14 mouse cellular contexts compared by ENCODE assay signal in the genomic region with DNA sequence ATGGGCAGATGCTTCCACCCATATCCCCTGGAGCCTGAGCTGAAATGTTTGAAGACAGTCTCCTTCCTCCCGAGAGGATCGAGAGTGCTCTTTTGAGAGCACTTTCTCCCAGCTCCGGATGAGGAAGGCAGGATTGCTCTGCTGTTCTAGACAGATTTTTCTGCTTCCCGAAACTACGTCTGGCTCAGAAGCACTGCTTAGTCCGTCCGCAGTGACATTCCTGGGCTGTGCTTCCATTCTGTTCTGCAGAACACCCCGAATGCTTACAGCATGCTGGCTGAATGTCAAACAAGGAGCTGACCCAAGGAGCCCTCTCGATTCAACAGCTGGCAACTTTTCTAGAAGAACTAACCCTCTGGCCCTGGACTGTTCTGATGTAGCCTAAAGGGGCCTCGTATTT. TPM values are rescaled to one million over a fixed set of nuclear protein-coding genes. Genes with fewer than 3 reads are reported as not detected.
DNase-seq lines count a peak whose midpoint lies in the region; ATAC-seq and TF ChIP-seq lines count a peak whose summit lies in the region.
"Had no signal": no experiment of that assay in that cellular context is flagged by ENCODE, and none has a peak within 500 bp of the region (broad histone marks: within the 10 kb centered on the region; RNA-seq: fewer than 3 reads in every experiment).

No protein-coding gene starts in this region.

- H3K9ac ChIP-seq in heart, adult 2 months (ENCODE audit: low read depth, low read length): no peak overlapping the region
- no peak overlapping the region for H3K9ac ChIP-seq in heart, embryonic 12.5 days
- H3K9ac ChIP-seq in neural tube, embryonic 15.5 days (replicated peaks): no peak overlapping the region
- no peak overlapping the region for H3K9ac ChIP-seq in stomach, embryonic 14.5 days (replicated peaks; ENCODE audit: low read depth, low read length)
- H3K9ac ChIP-seq: embryonic facial prominence, embryonic 13.5 days; hindbrain, embryonic 14.5 days; limb, embryonic 12.5 days had no signal

- peak in 1 of 2 experiments; percentile 44 for DNase-seq in heart, adult 2 months
- DNase-seq in neural tube, embryonic 10.5 days (ENCODE audit: extremely low spot score, low spot score): no peak
- peak; percentile 34 for DNase-seq in heart, postnatal 4 days
- no peak for DNase-seq in ovary, postnatal 14 days (ENCODE audit: low spot score)
- DNase-seq: adrenal gland, postnatal 25 days; cerebellum, adult 9-11 months had no signal

- no peaks in the 10 kb centered on the region for H3K9me3 ChIP-seq in heart, embryonic 12.5 days (replicated peaks)
- H3K9me3 ChIP-seq in neural tube, embryonic 15.5 days (replicated peaks): no peaks in the 10 kb centered on the region
- H3K9me3 ChIP-seq in stomach, embryonic 14.5 days (ENCODE audit: control insufficient read depth, low read depth, low read length): no peaks in the 10 kb centered on the region
- H3K9me3 ChIP-seq: embryonic facial prominence, embryonic 13.5 days; limb, embryonic 12.5 days had no signal

- peaks cover 8% of the 10 kb centered on the region for H3K4me1 ChIP-seq in heart, adult 2 months (ENCODE audit: control insufficient read depth, insufficient read depth, low read length)
- peaks cover 7% of the 10 kb centered on the region for H3K4me1 ChIP-seq in heart, embryonic 12.5 days (replicated peaks)
- H3K4me1 ChIP-seq in neural tube, embryonic 15.5 days: no peaks in the 10 kb centered on the region
- peaks cover 3% of the 10 kb centered on the region; the same call in 1 of the 2 replicates for H3K4me1 ChIP-seq in stomach, embryonic 14.5 days (ENCODE audit: control insufficient read depth, insufficient read depth, low read length)

- no peak for ATAC-seq in heart, embryonic 12.5 days (ENCODE audit: insufficient number of reproducible peaks, low FRiP score)
- no peak for ATAC-seq in neural tube, embryonic 15.5 days (ENCODE audit: low FRiP score)
- no peak for ATAC-seq in stomach, embryonic 14.5 days (ENCODE audit: insufficient number of reproducible peaks, insufficient read depth, low FRiP score, low read depth)
- ATAC-seq in erythroblast, adult 5-6 weeks (replicated peaks; ENCODE audit: low FRiP score, poor library complexity, severe bottlenecking): no peak
- ATAC-seq: Patski had no signal

- peak overlapping the region; percentile 62 for H3K27ac ChIP-seq in heart, adult 2 months
- H3K27ac ChIP-seq in heart, embryonic 12.5 days (ENCODE audit: poor library complexity, severe bottlenecking): no peak overlapping the region
- H3K27ac ChIP-seq in neural tube, embryonic 15.5 days (replicated peaks): peak overlapping the region; percentile 23; the same call in 1 of the 2 replicates
- H3K27ac ChIP-seq in stomach, embryonic 14.5 days (ENCODE audit: low read length): peak overlapping the region; percentile 33; the same call in 1 of the 2 replicates
- H3K27ac ChIP-seq: embryonic facial prominence, embryonic 13.5 days; hindbrain, embryonic 14.5 days; limb, embryonic 12.5 days had no signal

- no peak overlapping the region for H3K4me2 ChIP-seq in heart, embryonic 12.5 days
- no peak overlapping the region for H3K4me2 ChIP-seq in neural tube, embryonic 15.5 days
- H3K4me2 ChIP-seq in stomach, embryonic 14.5 days (replicated peaks; ENCODE audit: low read depth, low read length): no peak overlapping the region
- H3K4me2 ChIP-seq: embryonic facial prominence, embryonic 13.5 days; hindbrain, embryonic 14.5 days; limb, embryonic 12.5 days had no signal

- TF ChIP-seq CTCF in heart, adult 2 months (IDR thresholded peaks at IDR 0.05): no peak

- no peaks in the 10 kb centered on the region for H3K79me2 ChIP-seq in heart, adult 2 months (replicated peaks; ENCODE audit: control insufficient read depth, insufficient read depth, low read length)

- H3K27me3 ChIP-seq in heart, adult 2 months (ENCODE audit: control insufficient read depth, insufficient read depth, low read length): no peaks in the 10 kb centered on the region
- no peaks in the 10 kb centered on the region for H3K27me3 ChIP-seq in heart, embryonic 12.5 days (replicated peaks)
- no peaks in the 10 kb centered on the region for H3K27me3 ChIP-seq in neural tube, embryonic 15.5 days (replicated peaks)
- no peaks in the 10 kb centered on the region for H3K27me3 ChIP-seq in stomach, embryonic 14.5 days (ENCODE audit: control insufficient read depth, insufficient read depth, low read length)
- H3K27me3 ChIP-seq: embryonic facial prominence, embryonic 13.5 days; limb, embryonic 12.5 days; Patski had no signal

- TF ChIP-seq POLR2A in heart, adult 2 months (IDR thresholded peaks at IDR 0.05; ENCODE audit: insufficient read depth, low read depth, low read length): no peak

- H3K4me3 ChIP-seq in heart, adult 2 months: no peak overlapping the region
- no peak overlapping the region for H3K4me3 ChIP-seq in heart, embryonic 12.5 days
- H3K4me3 ChIP-seq in neural tube, embryonic 15.5 days (replicated peaks): no peak overlapping the region
- no peak overlapping the region for H3K4me3 ChIP-seq in stomach, embryonic 14.5 days (ENCODE audit: low read depth, low read length)
- H3K4me3 ChIP-seq: embryonic facial prominence, embryonic 13.5 days; limb, embryonic 12.5 days had no signal

- H3K36me3 ChIP-seq in heart, adult 2 months (ENCODE audit: control insufficient read depth, insufficient read depth, low read length): no peaks in the 10 kb centered on the region
- no peaks in the 10 kb centered on the region for H3K36me3 ChIP-seq in heart, embryonic 12.5 days
- H3K36me3 ChIP-seq in neural tube, embryonic 15.5 days: no peaks in the 10 kb centered on the region
- H3K36me3 ChIP-seq in stomach, embryonic 14.5 days (ENCODE audit: control insufficient read depth, insufficient read depth, low read length): no peaks in the 10 kb centered on the region
- H3K36me3 ChIP-seq: embryonic facial prominence, embryonic 13.5 days; limb, embryonic 12.5 days had no signal

- 25% methylated on average over 10 of the region's 10 CpGs for WGBS in heart, adult 2 months
- 56% methylated on average over 10 of the region's 10 CpGs for WGBS in heart, embryonic 12.5 days
- 64% methylated on average over 10 of the region's 10 CpGs for WGBS in neural tube, embryonic 15.5 days
- 40% methylated on average over 10 of the region's 10 CpGs for WGBS in stomach, embryonic 14.5 days

- intact Hi-C loops in heart, adult 2 months (cut with DNase I): loop anchor here (5.0 kb wide), 1 partner anchor 33 kb away; no protein-coding TSS in a partner anchor

- TF ChIP-seq EP300 in heart, adult 2 months (IDR thresholded peaks at IDR 0.05; ENCODE audit: insufficient read depth, low read depth, low read length): no peak

RNA-seq across cellular contexts. Expression of a gene that starts 10.8 kb away (rescaled TPM):
- 10 to 100 TPM; 59.9 to 63.5 TPM for total RNA-seq in heart, adult 2 months (2021)
- polyA plus RNA-seq in heart, adult 2 months (2012; rRNA removed): 78.2 and 115 TPM in 2 replicates
- polyA plus RNA-seq in heart, embryonic 12.5 days (2016; fragmentation: Nextera tagmentation; extraction: Ambion mirVana): 126 and 127 TPM in 2 replicates
- polyA plus RNA-seq in neural tube, embryonic 15.5 days (2015; fragmentation: Nextera tagmentation; extraction: Ambion mirVana): 117 and 123 TPM in 2 replicates
- total RNA-seq in heart, postnatal 4 days (2021): 10 to 100 TPM; 68.9 to 76.9 TPM
- polyA plus RNA-seq in stomach, embryonic 14.5 days (2014; fragmentation: Nextera tagmentation; extraction: Ambion mirVana): 84.7 and 90.1 TPM in 2 replicates
- total RNA-seq in erythroblast, adult 5-6 weeks (2015; ENCODE audit: low replicate concordance): 27.1 and 37.8 TPM in 2 replicates
- total RNA-seq in erythroblast, adult 5-6 weeks (2017; ENCODE audit: low replicate concordance): 26.2 and 29.1 TPM in 2 replicates

RNA-seq across cellular contexts. Expression of a gene that starts 18.5 kb away (rescaled TPM):
- 10 to 100 TPM; 25.1 to 28.0 TPM for total RNA-seq in heart, adult 2 months (2021)
- polyA plus RNA-seq in heart, adult 2 months (2012; rRNA removed): 10.1 and 17.2 TPM in 2 replicates
- polyA plus RNA-seq in heart, embryonic 12.5 days (2016; fragmentation: Nextera tagmentation; extraction: Ambion mirVana): 28.8 and 29.0 TPM in 2 replicates
- 24.6 and 27.6 TPM in 2 replicates for polyA plus RNA-seq in neural tube, embryonic 15.5 days (2015; fragmentation: Nextera tagmentation; extraction: Ambion mirVana)
- 10 to 100 TPM; 23.0 to 26.7 TPM for total RNA-seq in heart, postnatal 4 days (2021)
- 35.1 and 38.8 TPM in 2 replicates for polyA plus RNA-seq in stomach, embryonic 14.5 days (2014; fragmentation: Nextera tagmentation; extraction: Ambion mirVana)
- total RNA-seq in erythroblast, adult 5-6 weeks (2015; ENCODE audit: low replicate concordance): 13.2 and 15.0 TPM in 2 replicates
- total RNA-seq in erythroblast, adult 5-6 weeks (2017; ENCODE audit: low replicate concordance): 15.6 and 29.0 TPM in 2 replicates
